19 mouse cellular contexts compared by ENCODE assay signal in genomic region chr2:137953144-137953543, GRCm38 (mm10).
DNase-seq lines count a peak whose midpoint lies in the region; ATAC-seq and TF ChIP-seq lines count a peak whose summit lies in the region.
"Had no signal": no experiment of that assay in that cellular context is flagged by ENCODE, and none has a peak within 500 bp of the region (broad histone marks: within the 10 kb centered on the region; RNA-seq: fewer than 3 reads in every experiment).

No protein-coding gene starts in this region.

- WGBS in hindbrain, embryonic 16.5 days = 70% methylated on average over 2 of the region's 2 CpGs

- no peaks in the 10 kb centered on the region for H3K4me1 ChIP-seq in hindbrain, embryonic 16.5 days (ENCODE audit: control insufficient read depth, insufficient read depth, low read depth, low read length)
- H3K4me1 ChIP-seq: embryonic facial prominence, embryonic 10.5 days; embryonic facial prominence, embryonic 12.5 days; forebrain, embryonic 13.5 days; forebrain, embryonic 15.5 days had no signal

- DNase-seq in brain, adult 2 months (ENCODE audit: low read depth, low spot score) = peak; percentile 23
- DNase-seq in layer of hippocampus, adult 2 months (ENCODE audit: low spot score in 2 of 2) = peak; percentile 10 to 15
- peak; percentile 17 for DNase-seq in layer of hippocampus, adult 9-11 months
- no peak for DNase-seq in T-cell, adult 2 months (ENCODE audit: low spot score)
- DNase-seq in adrenal gland, adult 8-10 months = no peak
- DNase-seq: adrenal gland, postnatal 10 days; adrenal gland, postnatal 25 days; cerebellum, adult 11-12 months; cerebellum, adult 2 months; cerebellum, adult 9-10 months; cerebellum, postnatal 10 days; cerebellum, postnatal 25 days; forebrain, postnatal 0 days had no signal

- no peaks in the 10 kb centered on the region for H3K9me3 ChIP-seq in hindbrain, embryonic 16.5 days (ENCODE audit: control insufficient read depth, low read length)
- H3K9me3 ChIP-seq: embryonic facial prominence, embryonic 10.5 days; embryonic facial prominence, embryonic 12.5 days; forebrain, embryonic 13.5 days; forebrain, embryonic 15.5 days had no signal

- no peaks in the 10 kb centered on the region for H3K27me3 ChIP-seq in hindbrain, embryonic 16.5 days (replicated peaks; ENCODE audit: control insufficient read depth, insufficient read depth, low read length)
- H3K27me3 ChIP-seq: embryonic facial prominence, embryonic 12.5 days; forebrain, embryonic 13.5 days; forebrain, embryonic 15.5 days had no signal

- peak overlapping the region; percentile 72 for H3K27ac ChIP-seq in layer of hippocampus, adult 2 months
- no peak overlapping the region for H3K27ac ChIP-seq in hindbrain, embryonic 16.5 days (ENCODE audit: low read depth, low read length)
- H3K27ac ChIP-seq: embryonic facial prominence, embryonic 10.5 days; embryonic facial prominence, embryonic 12.5 days; forebrain, embryonic 13.5 days; forebrain, embryonic 15.5 days had no signal

- no peaks in the 10 kb centered on the region for H3K36me3 ChIP-seq in hindbrain, embryonic 16.5 days (ENCODE audit: control insufficient read depth, insufficient read depth, low read length)
- H3K36me3 ChIP-seq: embryonic facial prominence, embryonic 10.5 days; embryonic facial prominence, embryonic 12.5 days; forebrain, embryonic 15.5 days had no signal

- no peak for ATAC-seq in hindbrain, embryonic 16.5 days
- ATAC-seq: activated CD4-positive, CD25-positive, alpha-beta regulatory T cell, adult 4 months; forebrain, embryonic 13.5 days; forebrain, embryonic 15.5 days; forebrain, postnatal 0 days had no signal

- no peak for TF ChIP-seq CTCF in layer of hippocampus, adult 2 months (conservative IDR thresholded peaks at IDR 0.05)

- no peak overlapping the region for H3K4me3 ChIP-seq in layer of hippocampus, adult 2 months
- H3K4me3 ChIP-seq in hindbrain, embryonic 16.5 days (ENCODE audit: low read length) = no peak overlapping the region
- H3K4me3 ChIP-seq: embryonic facial prominence, embryonic 10.5 days; embryonic facial prominence, embryonic 12.5 days; forebrain, embryonic 13.5 days; forebrain, embryonic 15.5 days had no signal

- no peak overlapping the region for H3K9ac ChIP-seq in hindbrain, embryonic 16.5 days (ENCODE audit: low read depth, low read length)
- H3K9ac ChIP-seq: embryonic facial prominence, embryonic 12.5 days; forebrain, embryonic 13.5 days; forebrain, embryonic 15.5 days; forebrain, postnatal 0 days had no signal

- no peak overlapping the region for H3K4me2 ChIP-seq in hindbrain, embryonic 16.5 days (ENCODE audit: low read length)
- H3K4me2 ChIP-seq: embryonic facial prominence, embryonic 12.5 days; forebrain, embryonic 13.5 days; forebrain, embryonic 15.5 days had no signal

Comparison
In these comparisons a context has a peak if more than half of its experiments do, and no peak if none do; other contexts are left out.
1. DNase-seq: peak in brain, adult 2 months (single experiment), layer of hippocampus, adult 2 months (2 of 2) and layer of hippocampus, adult 9-11 months (single experiment); none in T-cell, adult 2 months (single experiment) and adrenal gland, adult 8-10 months (single experiment).